Mouse (Mus musculus) embryonic facial prominence, embryonic 14.5 days (tissue): ENCODE results near the gene Nes. TPM values are rescaled to one million over a fixed set of nuclear protein-coding genes. Genes with fewer than 3 reads are reported as not detected.
A peak's percentile ranks its signal among the peaks of the same experiment; 100 is the strongest.

Experiments used
- ATAC-seq: fragments of 200-750 bp; cut with Nextera tagmentation; 2 replicates; pipeline ENCODE4 v1.8.0; 2017; ENCODE audit warnings: low read depth, moderate number of reproducible peaks, moderate TSS enrichment
- DNase-seq: peaks from one replicate; pipeline ENCODE4 v3.0.0-alpha.2; 2015; ENCODE audit warnings: low spot score
- H3K27ac ChIP-seq: fragments of 300-500 bp; sonication (generic); replicated peaks from 2 replicates; pipeline ENCODE4 v1.5.1; 2014; ENCODE audit warnings: low read depth, mild to moderate bottlenecking, low read length, moderate library complexity
- H3K27me3 ChIP-seq: fragments of 300-500 bp; sonication (generic); replicated peaks from 2 replicates; pipeline ENCODE4 v1.6.1; 2014; ENCODE audit warnings: low read length; ENCODE audit not compliant: control insufficient read depth, insufficient read depth
- H3K36me3 ChIP-seq: fragments of 300-500 bp; sonication (generic); 2 replicates; pipeline ENCODE4 v1.6.1; 2014; ENCODE audit warnings: low read length, mixed read lengths; ENCODE audit not compliant: control insufficient read depth, insufficient read depth
- H3K4me1 ChIP-seq: fragments of 300-500 bp; sonication (generic); 2 replicates; pipeline ENCODE4 v1.6.1; 2014; ENCODE audit warnings: antibody characterized with exemption, low read length; ENCODE audit not compliant: control insufficient read depth, insufficient read depth
- H3K4me2 ChIP-seq: fragments of 300-500 bp; sonication (generic); 2 replicates; pipeline ENCODE4 v1.6.1; 2014; ENCODE audit warnings: low read depth, mild to moderate bottlenecking, low read length, moderate library complexity, mixed read lengths
- H3K4me3 ChIP-seq: fragments of 300-500 bp; sonication (generic); 2 replicates; pipeline ENCODE4 v1.5.1; 2014; ENCODE audit warnings: low read depth, mild to moderate bottlenecking, low read length
- H3K9ac ChIP-seq: fragments of 300-500 bp; sonication (generic); 2 replicates; pipeline ENCODE4 v1.6.1; 2014; ENCODE audit warnings: low read depth, mild to moderate bottlenecking, low read length, moderate library complexity, mixed read lengths
- H3K9me3 ChIP-seq: fragments of 300-500 bp; sonication (generic); 2 replicates; pipeline ENCODE4 v1.6.1; 2016; ENCODE audit warnings: low read length; ENCODE audit not compliant: control insufficient read depth
- WGBS: fragments of 180-500 bp; shearing (Covaris S2); extraction: QIAGEN DNeasy Blood & Tissue Kit; methylation state at CpG from one replicate; pipeline ENCODE4 v1.1.7; 2014; 5-methylcytosine and 5-hydroxymethylcytosine counted together
- polyA plus RNA-seq: library from polyadenylated mRNA; unstranded; fragments of >200 nt; fragmentation: Nextera tagmentation; extraction: Ambion mirVana; gene quantifications from 2 replicates; pipeline ENCODE4 v1.2.1, GENCODE M21; 2014

The Nes gene
- polyA plus RNA-seq, 1 experiment from 2014 or later, result 40.5 TPM

- H3K27ac ChIP-seq, result peak overlapping the region; percentile 96
- H3K4me1 ChIP-seq, result peaks cover 67% of the 10 kb centered on the region
- ATAC-seq (no peak), DNase-seq (peak; percentile 66)
- peaks cover under 1% of the 10 kb centered on the region; the same call in 1 of the 2 replicates for H3K36me3 ChIP-seq
- H3K27me3 ChIP-seq, result no peaks in the 10 kb centered on the region
- H3K9me3 ChIP-seq, result no peaks in the 10 kb centered on the region
- 0% methylated on average over 15 of the region's 17 CpGs for WGBS
- H3K9ac ChIP-seq, result peak overlapping the region; percentile 70
- peak overlapping the region; percentile 53 for H3K4me3 ChIP-seq
- peak overlapping the region; percentile 77 for H3K4me2 ChIP-seq
These were observed 23.1 kb upstream of the Nes start for GRCm38 (mm10) chr3:87947811-87948199.

GRCm38 (mm10) chr3:87948378-87949265 lies 22.3 kb upstream of the Nes start, which contains the start of gene Crabp2:
Crabp2 (plus strand) TSS chr3:87948666.
- no peaks in the 10 kb centered on the region for H3K9me3 ChIP-seq
- H3K4me1 ChIP-seq, result peaks cover 70% of the 10 kb centered on the region
- peak within 1 kb of the TSS; percentile 96 for H3K27ac ChIP-seq

GRCm38 (mm10) chr3:87949266-87949954 lies 21.5 kb upstream of the Nes start:
- Histone ChIP-seq H3K9ac (peak overlapping the region; percentile 70), H3K27ac (peak overlapping the region; percentile 96), H3K9me3 (no peaks in the 10 kb centered on the region), H3K4me2 (peak overlapping the region; percentile 77), H3K4me3 (peak overlapping the region; percentile 53), H3K4me1 (peaks cover 70% of the 10 kb centered on the region), H3K36me3 (peaks cover 12% of the 10 kb centered on the region), H3K27me3 (no peaks in the 10 kb centered on the region)
- DNase-seq, result peak; percentile 81
- WGBS, result 0% methylated on average over 16 of the region's 16 CpGs
- ATAC-seq, result peak; percentile 27; the same call in 1 of the 2 replicates

More at GRCm38 (mm10) chr3:87948378-87949265, 22.3 kb upstream of the Nes start, which contains the start of gene Crabp2:
- Histone ChIP-seq H3K4me3 (peak within 1 kb of the TSS; percentile 53), H3K9ac (peak within 1 kb of the TSS; percentile 70), H3K4me2 (peak within 1 kb of the TSS; percentile 77), H3K27me3 (no peaks in the 10 kb centered on the region), H3K36me3 (peaks cover 8% of the 10 kb centered on the region)
- ATAC-seq (peak; percentile 31), DNase-seq (peak; percentile 84)
- WGBS, result 2% methylated on average over 34 of the region's 35 CpGs

- Histone ChIP-seq H3K4me1 (peaks cover 65% of the 10 kb centered on the region), H3K27ac (peak overlapping the region; percentile 96), H3K9me3 (no peaks in the 10 kb centered on the region), H3K36me3 (peaks cover 19% of the 10 kb centered on the region), H3K27me3 (no peaks in the 10 kb centered on the region), H3K4me3 (peak overlapping the region; percentile 53), H3K4me2 (peak overlapping the region; percentile 77), H3K9ac (peak overlapping the region; percentile 70)
- WGBS, result 1% methylated on average over 13 of the region's 13 CpGs
- no peak for ATAC-seq
- DNase-seq, result peak; percentile 67
These were observed 20.8 kb upstream of the Nes start for GRCm38 (mm10) chr3:87949955-87950515.

GRCm38 (mm10) chr3:87951946-87952345 lies 18.9 kb upstream of the Nes start:
- ATAC-seq, result no peak

GRCm38 (mm10) chr3:87952440-87952839 lies 18.4 kb upstream of the Nes start:
- Histone ChIP-seq H3K27ac (peak overlapping the region; percentile 77), H3K9me3 (no peaks in the 10 kb centered on the region), H3K27me3 (no peaks in the 10 kb centered on the region), H3K9ac (peak overlapping the region; percentile 43), H3K36me3 (peaks cover 19% of the 10 kb centered on the region), H3K4me3 (peak overlapping the region; percentile 26), H3K4me1 (peaks cover 41% of the 10 kb centered on the region), H3K4me2 (peak overlapping the region; percentile 77)
- peak; percentile 53 for ATAC-seq
- DNase-seq, result peak; percentile 89
- 5% methylated on average over 4 of the region's 5 CpGs for WGBS

More at GRCm38 (mm10) chr3:87951946-87952345, 18.9 kb upstream of the Nes start:
- Histone ChIP-seq H3K27me3 (no peaks in the 10 kb centered on the region), H3K9ac (peak overlapping the region; percentile 14; the same call in 1 of the 2 replicates), H3K4me3 (peak overlapping the region; percentile 26), H3K9me3 (no peaks in the 10 kb centered on the region), H3K4me2 (peak overlapping the region; percentile 77), H3K4me1 (peaks cover 46% of the 10 kb centered on the region), H3K36me3 (peaks cover 19% of the 10 kb centered on the region), H3K27ac (peak overlapping the region; percentile 77)
- DNase-seq, result no peak
- WGBS, result 24% methylated on average over 12 of the region's 12 CpGs

GRCm38 (mm10) chr3:87958056-87958455 lies 12.8 kb upstream of the Nes start:
- Histone ChIP-seq H3K27me3 (no peaks in the 10 kb centered on the region), H3K9ac (no peak overlapping the region), H3K4me2 (no peak overlapping the region), H3K36me3 (peaks cover 16% of the 10 kb centered on the region), H3K4me1 (peaks cover 22% of the 10 kb centered on the region), H3K9me3 (no peaks in the 10 kb centered on the region), H3K4me3 (no peak overlapping the region), H3K27ac (no peak overlapping the region; the same call in 1 of the 2 replicates)
- DNase-seq (no peak), ATAC-seq (no peak)
- WGBS, result 0% methylated on average over 1 of the region's 1 CpGs

- no peak overlapping the region for H3K9ac ChIP-seq
- peak overlapping the region; percentile 96; the same call in 1 of the 2 replicates for H3K27ac ChIP-seq
- peaks cover 22% of the 10 kb centered on the region for H3K4me1 ChIP-seq
- ATAC-seq, result no peak
- no peak overlapping the region for H3K4me3 ChIP-seq
- peaks cover 12% of the 10 kb centered on the region for H3K36me3 ChIP-seq
- 21% methylated on average over 4 of the region's 4 CpGs for WGBS
- no peak overlapping the region for H3K4me2 ChIP-seq
- no peak for DNase-seq
- H3K9me3 ChIP-seq, result no peaks in the 10 kb centered on the region
- H3K27me3 ChIP-seq, result no peaks in the 10 kb centered on the region
These were observed 12.4 kb upstream of the Nes start for GRCm38 (mm10) chr3:87958476-87958875.
